Mouse (Mus musculus): ENCODE data around the gene Tns4. TPM values are rescaled to one million over a fixed set of nuclear protein-coding genes. Genes with fewer than 3 reads are reported as not detected.

Tns4 gene
- polyA plus RNA-seq, 1 experiment: 0.11 TPM

DNA sequence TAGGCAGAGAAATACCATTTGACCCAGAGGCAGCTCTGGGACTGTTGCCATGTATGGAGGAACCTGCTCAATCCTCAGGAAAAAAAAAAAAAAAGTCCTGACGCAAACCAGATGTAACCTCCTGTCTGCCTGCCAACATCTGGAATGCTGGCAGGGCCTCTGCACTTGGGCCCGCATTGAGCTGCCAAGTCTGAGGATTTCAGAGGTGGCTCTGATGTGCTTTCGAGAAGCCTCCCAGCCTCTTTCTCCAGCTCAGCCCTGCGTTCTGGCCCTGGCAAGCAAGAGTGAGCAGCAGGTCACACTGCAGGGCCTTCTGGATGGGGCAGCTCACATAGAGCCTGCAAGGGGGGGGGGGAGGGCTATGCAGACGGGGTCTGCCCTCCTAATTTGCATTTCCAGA lies 42.0 kb downstream of the Tns4 start:
- Histone ChIP-seq H3K4me2 (ENCODE audit: low read depth) (peak overlapping the region; percentile 68), H3ac (ENCODE audit: control insufficient read depth, insufficient read length) (no peak overlapping the region), H3K4me3 (no peak overlapping the region), H3K27me3 (ENCODE audit: control insufficient read depth, insufficient read depth, insufficient read length) (no peaks in the 10 kb centered on the region), H3K36me3 (ENCODE audit: control insufficient read depth, insufficient read depth) (no peaks in the 10 kb centered on the region), H3K79me2 (ENCODE audit: control insufficient read depth, insufficient read depth) (no peaks in the 10 kb centered on the region)
- TF ChIP-seq CEBPB (IDR thresholded peaks at IDR 0.05; ENCODE audit: insufficient read depth, poor library complexity, severe bottlenecking) (peak; percentile 94), MYOG (IDR thresholded peaks at IDR 0.05; ENCODE audit: control insufficient read depth in 1 of 3, insufficient read depth in 1 of 3, insufficient read length in 2 of 3, low read depth in 2 of 3) (no peak), TCF3 (IDR thresholded peaks at IDR 0.05; ENCODE audit: insufficient read length, low read depth) (no peak), POLR2A (IDR thresholded peaks at IDR 0.05; ENCODE audit: insufficient read length, low read depth) (peak; percentile 27), E2F4 (IDR thresholded peaks at IDR 0.05; ENCODE audit: insufficient read depth) (no peak), MAX (IDR thresholded peaks at IDR 0.05; ENCODE audit: low read depth) (no peak), MYOD1 (IDR thresholded peaks at IDR 0.05; ENCODE audit: control insufficient read depth in 1 of 3, insufficient read length in 2 of 3, low read depth in 2 of 3) (no peak), TCF12 (IDR thresholded peaks at IDR 0.05; ENCODE audit: insufficient read depth, poor library complexity, severe bottlenecking) (no peak), USF1 (IDR thresholded peaks at IDR 0.05; ENCODE audit: low read depth) (no peak), POLR2AphosphoS2 (IDR thresholded peaks at IDR 0.05; ENCODE audit: insufficient read length, low read depth) (no peak)

DNA sequence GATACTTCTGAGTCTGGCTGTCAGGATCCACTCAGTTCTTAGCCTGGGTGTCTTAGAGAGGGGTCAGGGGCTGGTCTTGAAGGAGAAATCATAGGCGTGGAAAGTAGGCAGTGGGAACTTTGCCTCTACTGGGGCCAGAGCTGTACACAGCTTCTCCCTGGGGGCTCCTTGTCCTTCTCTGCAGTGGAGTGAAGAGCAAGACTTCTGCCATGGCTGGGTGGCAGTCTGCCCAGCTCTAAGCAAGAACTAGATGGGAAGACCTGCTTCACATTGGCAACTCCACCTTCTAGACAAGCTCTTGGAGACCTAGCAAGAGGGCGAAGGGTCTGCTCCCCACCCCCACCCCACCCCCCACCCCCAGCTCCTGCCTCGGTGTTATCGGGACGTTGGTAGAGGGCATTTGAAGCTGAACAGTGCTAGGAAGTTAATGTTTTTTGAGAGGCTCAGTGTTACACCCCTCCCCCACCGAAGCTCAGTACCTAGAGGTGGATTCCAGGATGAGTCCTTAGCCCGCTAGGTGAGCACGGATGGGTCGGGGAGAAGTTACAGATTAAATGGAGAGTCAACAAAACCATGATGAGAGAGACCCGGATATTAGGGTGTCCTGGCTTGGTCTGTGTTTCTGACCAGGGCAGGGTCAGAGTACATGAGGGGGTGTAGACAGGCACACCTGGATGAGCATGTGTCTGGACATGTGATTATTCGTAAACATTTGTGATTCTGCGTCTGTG lies 43.8 kb downstream of the Tns4 start:
- Histone ChIP-seq H3K79me2 (ENCODE audit: control insufficient read depth, insufficient read depth) (no peaks in the 10 kb centered on the region), H3K4me3 (no peak overlapping the region), H3K27me3 (ENCODE audit: control insufficient read depth, insufficient read depth, insufficient read length) (peaks cover 8% of the 10 kb centered on the region), H3K36me3 (ENCODE audit: control insufficient read depth, insufficient read depth) (no peaks in the 10 kb centered on the region), H3ac (ENCODE audit: control insufficient read depth, insufficient read length) (no peak overlapping the region), H3K4me2 (ENCODE audit: low read depth) (no peak overlapping the region)
- TF ChIP-seq POLR2AphosphoS2 (IDR thresholded peaks at IDR 0.05; ENCODE audit: insufficient read length, low read depth) (no peak), USF1 (IDR thresholded peaks at IDR 0.05; ENCODE audit: low read depth) (no peak), POLR2A (IDR thresholded peaks at IDR 0.05; ENCODE audit: insufficient read length, low read depth) (no peak), MYOG (IDR thresholded peaks at IDR 0.05; ENCODE audit: control insufficient read depth in 1 of 3, insufficient read depth in 1 of 3, insufficient read length in 2 of 3, low read depth in 2 of 3) (no peak), MAX (IDR thresholded peaks at IDR 0.05; ENCODE audit: low read depth) (no peak), TCF12 (IDR thresholded peaks at IDR 0.05; ENCODE audit: insufficient read depth, poor library complexity, severe bottlenecking) (no peak), TCF3 (IDR thresholded peaks at IDR 0.05; ENCODE audit: insufficient read length, low read depth) (no peak), E2F4 (IDR thresholded peaks at IDR 0.05; ENCODE audit: insufficient read depth) (no peak), REST (IDR thresholded peaks at IDR 0.05; ENCODE audit: insufficient read depth, insufficient read length) (no peak)

DNA sequence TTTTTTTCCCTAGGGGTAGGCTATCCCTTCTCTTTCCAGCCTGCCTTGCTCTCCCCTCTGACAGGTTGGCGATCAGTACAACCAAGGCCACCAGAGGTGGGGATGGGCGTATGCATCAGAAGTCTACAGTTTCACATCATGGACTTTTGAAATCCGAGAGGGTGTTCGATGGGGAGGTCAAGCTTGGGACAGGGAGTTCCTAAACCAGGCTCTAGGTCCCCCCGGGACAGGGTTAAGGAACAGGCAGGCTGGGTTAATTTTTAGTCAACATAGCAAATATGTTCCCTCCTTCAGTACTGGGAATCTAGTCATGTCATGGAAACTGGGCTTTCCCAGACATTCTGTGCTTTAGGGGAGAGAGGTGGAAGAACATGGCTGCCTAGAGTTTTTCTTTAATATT lies 44.8 kb downstream of the Tns4 start:
- Histone ChIP-seq H3K79me2 (ENCODE audit: control insufficient read depth, insufficient read depth) (no peaks in the 10 kb centered on the region), H3K4me2 (ENCODE audit: low read depth) (no peak overlapping the region), H3K4me3 (no peak overlapping the region), H3ac (ENCODE audit: control insufficient read depth, insufficient read length) (no peak overlapping the region), H3K27me3 (ENCODE audit: control insufficient read depth, insufficient read depth, insufficient read length) (peaks cover 8% of the 10 kb centered on the region), H3K36me3 (ENCODE audit: control insufficient read depth, insufficient read depth) (no peaks in the 10 kb centered on the region)
- TF ChIP-seq SRF (IDR thresholded peaks at IDR 0.05; ENCODE audit: control insufficient read depth, insufficient read length, low read depth) (no peak), USF1 (IDR thresholded peaks at IDR 0.05; ENCODE audit: low read depth) (no peak), TCF12 (IDR thresholded peaks at IDR 0.05; ENCODE audit: insufficient read depth, poor library complexity, severe bottlenecking) (no peak), E2F4 (IDR thresholded peaks at IDR 0.05; ENCODE audit: insufficient read depth) (no peak), CEBPB (IDR thresholded peaks at IDR 0.05; ENCODE audit: insufficient read depth, poor library complexity, severe bottlenecking) (no peak), TCF3 (IDR thresholded peaks at IDR 0.05; ENCODE audit: insufficient read length, low read depth) (no peak), MAX (IDR thresholded peaks at IDR 0.05; ENCODE audit: low read depth) (no peak)

DNA sequence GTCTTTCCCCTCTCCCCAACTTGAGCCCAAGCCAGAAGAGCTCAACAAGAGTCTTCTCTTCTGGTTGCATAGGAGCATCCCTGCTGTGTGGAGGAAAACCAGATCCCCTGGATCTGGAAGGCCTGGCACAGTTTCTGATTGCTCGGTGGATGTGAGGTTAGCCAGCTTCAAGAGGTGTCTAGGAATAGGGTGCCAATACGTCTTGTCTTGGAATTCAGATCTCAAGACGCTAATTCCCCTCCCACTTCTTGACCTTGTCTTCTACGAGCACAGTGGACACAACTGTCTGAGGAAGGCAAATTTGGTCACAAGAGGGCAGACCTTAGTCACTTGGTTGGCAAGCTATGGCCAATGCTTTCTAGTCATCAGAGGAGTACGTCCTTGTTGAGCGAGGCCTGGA lies 45.5 kb downstream of the Tns4 start:
- Histone ChIP-seq H3K36me3 (ENCODE audit: control insufficient read depth, insufficient read depth) (no peaks in the 10 kb centered on the region), H3K4me3 (no peak overlapping the region), H3K4me2 (ENCODE audit: low read depth) (no peak overlapping the region), H3K27me3 (ENCODE audit: control insufficient read depth, insufficient read depth, insufficient read length) (peaks cover 8% of the 10 kb centered on the region), H3ac (ENCODE audit: control insufficient read depth, insufficient read length) (no peak overlapping the region), H3K79me2 (ENCODE audit: control insufficient read depth, insufficient read depth) (no peaks in the 10 kb centered on the region)
- TF ChIP-seq TCF12 (IDR thresholded peaks at IDR 0.05; ENCODE audit: insufficient read depth, poor library complexity, severe bottlenecking) (no peak), TCF3 (IDR thresholded peaks at IDR 0.05; ENCODE audit: insufficient read length, low read depth) (no peak), E2F4 (IDR thresholded peaks at IDR 0.05; ENCODE audit: insufficient read depth) (no peak), MAX (IDR thresholded peaks at IDR 0.05; ENCODE audit: low read depth) (no peak), MYOG (IDR thresholded peaks at IDR 0.05; ENCODE audit: control insufficient read depth in 1 of 3, insufficient read depth in 1 of 3, insufficient read length in 2 of 3, low read depth in 2 of 3) (no peak), USF1 (IDR thresholded peaks at IDR 0.05; ENCODE audit: low read depth) (no peak), POLR2A (IDR thresholded peaks at IDR 0.05; ENCODE audit: insufficient read length, low read depth) (no peak), CEBPB (IDR thresholded peaks at IDR 0.05; ENCODE audit: insufficient read depth, poor library complexity, severe bottlenecking) (no peak), MYOD1 (IDR thresholded peaks at IDR 0.05; ENCODE audit: control insufficient read depth in 1 of 3, insufficient read length in 2 of 3, low read depth in 2 of 3) (no peak), POLR2AphosphoS2 (IDR thresholded peaks at IDR 0.05; ENCODE audit: insufficient read length, low read depth) (no peak), REST (IDR thresholded peaks at IDR 0.05; ENCODE audit: insufficient read depth, insufficient read length) (no peak), SRF (IDR thresholded peaks at IDR 0.05; ENCODE audit: control insufficient read depth, insufficient read length, low read depth) (no peak)
